Mouse (Mus musculus): Measurements from ENCODE around the gene Gbp5.
A peak's percentile ranks its signal among the peaks of the same experiment; 100 is the strongest.
"Not testable (repeated sequence)": the region's sequence is repeated elsewhere in the genome, so short reads cannot be mapped to it uniquely, and the experiment has no call there.

The Gbp5 gene

GRCm38 (mm10) chr3:142493536-142494061, at the start of gene Gbp5:
Gbp5 (plus strand) TSS chr3:142493978.
- peak; percentile 99 for DNase-seq

- DNase-seq: no peak
Observed at GRCm38 (mm10) chr3:142454198-142454597, 39.6 kb upstream of the Gbp5 start.

DNA sequence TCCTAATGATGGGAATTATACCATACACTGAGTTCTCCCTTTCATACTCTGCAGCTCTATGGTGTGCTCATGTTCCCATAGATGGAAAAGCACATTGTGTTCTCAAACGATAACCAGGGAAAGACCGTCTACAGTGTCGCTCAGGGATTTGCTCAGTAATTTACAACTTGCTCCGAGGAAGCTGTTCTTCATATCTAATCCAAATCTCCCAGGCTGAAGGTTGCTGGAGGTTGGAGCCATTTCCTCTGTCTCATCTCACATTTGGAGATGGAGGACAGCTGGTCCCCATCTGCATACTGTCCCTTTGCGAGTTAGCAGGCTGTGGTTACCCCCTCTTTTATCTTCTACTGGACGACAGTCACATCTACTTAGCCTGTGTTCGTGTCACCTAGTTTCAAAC, 34.5 kb upstream of the Gbp5 start:
- DNase-seq: peak; percentile 76

DNA sequence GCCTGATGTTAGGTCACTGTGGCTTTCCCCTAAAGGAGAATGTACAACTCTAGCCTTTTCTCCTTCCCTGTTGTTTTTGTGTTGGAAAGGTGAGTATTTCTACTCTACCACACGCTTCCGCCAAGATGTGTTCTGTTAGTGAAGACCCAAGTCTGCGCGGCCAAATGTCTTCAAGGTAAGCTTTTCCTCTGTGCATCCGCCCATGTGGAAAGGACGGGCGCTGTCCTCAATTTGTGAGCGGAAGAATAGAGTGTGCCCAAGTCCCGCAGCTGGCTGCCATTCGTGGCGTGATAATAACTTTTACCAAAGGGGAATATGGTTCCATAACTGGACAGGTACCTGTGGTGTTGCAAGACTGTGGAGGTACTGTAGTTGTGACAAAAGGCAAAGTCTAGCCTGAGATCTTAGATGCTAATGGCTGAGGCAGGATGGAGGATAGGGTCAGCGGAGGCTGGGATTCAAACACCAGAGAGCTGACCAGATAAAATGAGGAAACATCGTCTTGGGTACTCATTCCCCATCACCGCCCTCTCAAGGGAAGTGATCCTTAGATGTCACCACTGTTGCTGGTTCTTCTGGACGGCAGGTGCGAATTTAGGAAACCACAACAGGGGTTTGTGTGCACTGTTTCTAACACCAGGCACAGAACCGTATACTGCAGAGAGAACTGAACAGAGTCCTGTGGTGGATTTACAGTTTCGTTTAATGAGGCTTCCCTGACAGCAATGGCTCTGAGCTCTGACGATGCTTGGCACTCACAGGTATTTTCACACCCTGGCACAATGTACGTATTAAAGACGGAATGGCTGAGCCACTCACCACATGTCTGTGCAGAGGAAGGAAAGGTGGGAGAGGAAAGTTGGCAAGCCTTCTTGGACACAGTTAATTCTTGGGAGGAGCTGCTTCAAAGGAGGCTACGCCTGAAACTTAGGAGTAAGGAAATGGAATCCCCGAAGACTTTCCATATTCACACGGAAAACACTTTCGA, 30.7 kb upstream of the Gbp5 start:
- DNase-seq: peak; percentile 90

DNA sequence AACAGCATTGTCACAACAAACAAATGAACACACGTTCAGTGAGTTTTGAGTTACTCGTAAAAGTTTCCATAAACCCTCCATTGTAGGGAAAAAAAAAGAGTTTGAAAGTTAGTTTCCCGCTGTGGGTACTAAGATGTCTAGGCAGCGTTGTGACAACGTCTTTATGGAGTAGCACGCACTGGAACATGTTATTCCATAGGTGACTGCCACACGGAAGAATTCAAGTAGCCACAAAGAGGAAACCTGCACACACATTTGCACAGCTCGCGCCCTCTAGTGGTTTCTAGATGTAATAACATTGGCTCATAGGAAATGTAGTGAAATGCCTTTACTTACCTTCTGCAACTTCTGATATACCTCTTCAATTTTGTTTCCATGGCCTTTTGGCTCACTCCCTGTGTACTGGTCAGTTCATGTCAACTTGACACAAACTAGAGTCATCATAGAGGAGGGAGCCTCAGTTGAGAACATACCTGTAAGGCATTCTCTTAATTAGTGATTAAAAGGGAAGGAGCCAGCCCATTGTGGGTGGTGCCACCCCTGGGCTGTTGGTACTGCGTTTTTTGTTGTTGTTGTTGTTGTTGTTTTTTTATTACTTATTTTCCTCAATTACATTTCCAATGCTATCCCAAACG, 19.3 kb upstream of the Gbp5 start:
- peak; percentile 79 for DNase-seq

DNA sequence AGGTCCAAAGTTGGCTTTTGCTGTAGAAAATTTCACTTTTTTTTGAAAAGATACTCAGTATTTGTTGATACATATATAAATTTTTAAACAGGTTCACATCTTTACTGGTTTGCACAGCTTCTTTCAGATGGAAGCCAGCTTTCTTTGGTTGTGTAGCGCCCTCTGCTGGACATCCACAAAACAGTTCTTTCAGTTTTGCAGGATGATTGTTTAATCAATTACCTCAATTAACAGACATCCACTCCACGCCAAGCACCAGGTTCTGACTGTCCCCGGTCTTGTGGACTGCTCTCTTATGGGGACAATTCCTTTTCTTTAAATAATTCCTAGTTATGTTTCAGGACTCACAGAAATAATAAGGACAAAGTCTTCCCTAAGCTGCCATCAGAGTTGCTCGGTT, 17.9 kb upstream of the Gbp5 start:
- peak; percentile 74 for DNase-seq

GRCm38 (mm10) chr3:142477866-142478265, 15.9 kb upstream of the Gbp5 start:
- peak; percentile 54 for DNase-seq

DNA sequence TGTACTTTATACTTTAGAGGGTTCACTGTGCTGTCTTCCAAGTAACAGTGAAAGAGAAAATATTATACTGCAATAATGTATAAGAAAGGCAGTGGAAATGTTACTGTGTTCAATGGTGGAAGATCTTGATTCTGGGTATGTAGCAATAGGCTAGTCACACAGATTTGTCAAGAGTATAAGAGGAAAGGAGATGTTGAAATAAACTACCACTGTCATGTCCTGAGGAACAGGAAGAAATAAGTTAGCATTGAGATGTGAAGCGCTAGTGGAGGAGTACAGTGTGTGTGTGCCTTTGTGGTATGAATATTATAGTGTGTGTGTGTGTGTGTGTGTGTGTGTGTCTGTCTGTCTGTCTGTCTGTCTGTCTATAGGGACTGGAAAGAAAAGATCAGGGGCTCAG, 15.4 kb upstream of the Gbp5 start:
- no peak for DNase-seq

DNA sequence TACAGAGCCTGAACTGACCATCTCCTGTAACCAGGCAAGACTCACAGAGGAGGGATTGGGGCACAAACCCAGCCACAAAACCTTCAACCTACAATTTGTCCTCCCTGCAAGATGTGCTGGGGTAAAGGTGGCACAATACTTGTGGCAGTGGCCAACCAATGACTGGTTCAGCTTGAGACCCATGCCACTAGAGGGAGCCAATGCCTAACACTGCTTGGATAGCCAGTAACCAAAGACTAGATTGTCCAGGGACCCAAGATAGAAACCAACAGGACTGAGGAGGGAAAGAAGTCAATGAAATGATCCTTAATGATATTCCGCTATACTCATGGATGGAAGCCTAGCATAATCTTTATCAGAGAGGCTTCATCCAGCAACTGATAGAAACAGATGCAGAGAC, 3.3 kb upstream of the Gbp5 start:
- peak; percentile 96 for DNase-seq

GRCm38 (mm10) chr3:142495146-142495655, 1.4 kb downstream of the Gbp5 start:
- peak; percentile 85 for DNase-seq

DNA sequence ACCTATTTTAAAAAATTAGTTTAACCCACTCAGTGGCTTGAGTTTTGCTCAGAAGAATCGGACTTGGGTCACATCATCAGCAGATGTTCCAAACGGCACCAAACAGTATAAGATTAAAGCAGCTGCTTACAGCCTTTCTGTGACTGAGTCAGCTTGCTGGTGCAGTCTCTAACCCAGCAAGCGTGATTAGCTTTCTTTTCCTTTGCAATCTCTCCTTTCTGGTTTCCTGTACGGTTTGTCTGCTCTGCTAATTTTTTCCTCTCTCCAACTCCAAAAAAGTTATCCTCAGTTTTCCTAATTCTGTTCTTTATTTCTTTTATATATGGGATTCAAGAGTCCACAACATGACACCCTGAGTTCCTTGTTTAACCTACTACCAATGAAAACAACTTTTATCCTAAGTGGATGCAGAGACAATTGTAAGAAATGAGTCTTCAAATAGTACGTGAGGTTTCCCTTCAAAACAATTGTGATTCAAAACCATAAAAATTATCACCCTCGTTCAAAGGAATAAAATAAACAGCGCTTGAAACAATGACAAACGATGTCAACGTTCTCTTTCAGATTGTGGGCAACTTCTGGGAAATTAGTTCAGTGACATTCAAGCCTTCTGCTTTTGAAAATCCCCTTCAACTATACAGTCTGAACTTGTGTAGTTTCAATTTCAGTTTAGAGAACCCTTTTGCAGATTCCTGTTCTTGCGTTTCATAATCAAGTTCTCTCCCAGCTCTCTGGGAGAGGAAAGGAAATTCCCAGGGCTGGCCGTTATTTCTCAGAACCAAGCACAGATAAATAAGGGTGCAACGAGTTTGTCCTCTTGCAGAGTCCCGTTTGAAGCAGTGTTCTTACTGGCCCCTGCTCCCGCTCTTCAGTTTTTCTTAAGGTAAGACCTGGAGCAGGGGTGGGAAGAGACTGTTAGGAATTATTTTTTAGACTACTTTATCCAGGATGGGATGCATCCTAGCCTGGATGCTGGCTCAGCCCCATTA, 2.6 kb downstream of the Gbp5 start:
- DNase-seq: peak; percentile 94

- peak; percentile 85 for DNase-seq
Observed at GRCm38 (mm10) chr3:142497123-142497841, 3.5 kb downstream of the Gbp5 start.

GRCm38 (mm10) chr3:142498941-142499340, 5.2 kb downstream of the Gbp5 start:
- DNase-seq: peak; percentile 78

DNA sequence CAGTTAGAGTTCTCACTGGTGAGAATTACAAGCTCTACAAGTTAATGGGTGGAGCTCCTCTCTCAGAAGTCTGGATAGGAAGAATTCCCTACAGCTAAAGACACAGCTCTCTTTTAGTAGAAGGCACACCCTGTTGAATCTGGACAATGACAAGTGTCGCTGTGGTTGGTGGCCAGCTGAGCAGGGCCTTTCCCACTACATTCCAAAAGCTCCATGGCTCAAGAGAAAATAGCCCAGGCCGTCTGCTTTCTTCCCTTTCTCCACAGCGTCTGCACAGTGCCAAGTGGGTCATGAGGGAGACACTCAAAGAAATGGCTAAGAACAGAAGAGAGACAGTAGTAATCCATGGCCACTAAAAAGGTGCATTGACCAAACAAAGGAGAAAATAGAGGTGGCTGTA, 34.3 kb downstream of the Gbp5 start:
- DNase-seq: peak; percentile 81

GRCm38 (mm10) chr3:142529597-142529996, 35.8 kb downstream of the Gbp5 start:
- no peak for DNase-seq

GRCm38 (mm10) chr3:142530087-142530953, 36.5 kb downstream of the Gbp5 start, which contains the start of gene Gbp7:
Gbp7 (plus strand) TSS chr3:142530342.
- peak; percentile 98 for DNase-seq

DNA sequence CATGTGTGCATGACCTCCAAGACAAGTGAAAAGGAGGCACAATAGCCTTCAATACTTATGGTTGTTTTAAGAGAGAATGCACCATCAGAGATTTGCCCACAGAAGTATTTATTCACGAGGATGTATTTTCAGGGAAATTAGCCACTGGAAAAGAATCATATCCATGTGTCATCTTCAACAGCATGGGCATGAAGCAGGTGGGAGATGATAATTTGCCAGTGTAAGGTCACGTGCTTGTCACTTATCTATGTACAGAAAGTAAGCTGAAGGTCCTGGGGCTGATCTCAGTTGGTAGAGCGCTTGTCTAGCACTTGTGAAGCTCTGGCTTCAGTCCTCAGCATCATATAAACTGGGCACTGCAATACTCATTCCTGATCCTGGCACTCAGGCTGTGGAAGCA, 37.8 kb downstream of the Gbp5 start:
- DNase-seq: no peak

DNA sequence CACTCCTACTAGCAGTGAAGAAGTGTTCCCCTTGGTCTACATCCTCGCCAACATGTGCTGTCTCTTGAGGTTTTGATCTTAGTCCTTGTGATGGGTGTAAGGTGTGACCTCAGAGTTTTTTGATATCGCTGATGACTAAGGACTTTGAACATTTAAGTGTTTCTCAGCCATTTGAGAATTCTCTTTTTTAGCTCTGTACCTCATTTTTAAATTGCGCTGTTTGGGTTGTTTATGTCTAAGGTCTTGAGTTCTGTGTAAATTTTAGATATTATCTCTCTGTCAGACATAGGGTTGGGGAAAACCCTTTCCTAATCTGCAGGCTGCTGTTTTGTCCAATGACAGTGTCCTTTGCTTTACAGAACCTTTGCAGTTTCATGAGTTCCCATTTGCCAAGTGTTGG, 39.4 kb downstream of the Gbp5 start:
- DNase-seq: no peak

GRCm38 (mm10) chr3:142535667-142536066, 41.9 kb downstream of the Gbp5 start:
- no peak for DNase-seq

DNA sequence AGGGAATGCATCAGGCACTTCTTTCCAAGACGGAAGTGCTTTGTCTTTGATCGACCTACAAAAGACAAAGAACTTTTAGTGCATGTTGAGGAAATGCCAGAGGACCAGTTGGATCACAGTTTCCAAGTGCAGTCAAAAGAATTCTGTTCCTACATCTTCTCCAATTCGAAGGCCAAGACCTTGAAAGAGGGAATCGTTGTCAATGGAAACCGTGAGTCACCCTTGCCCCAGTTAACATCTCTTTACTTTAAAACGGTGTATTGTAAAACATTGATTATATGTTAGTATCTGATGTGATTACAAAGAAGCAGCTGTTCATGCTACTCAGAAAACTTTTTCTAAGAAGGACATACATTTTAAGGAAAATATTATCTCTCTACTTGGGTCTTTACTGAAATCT, 47.6 kb downstream of the Gbp5 start:
- no peak for DNase-seq

- not testable (repeated sequence) for DNase-seq
Observed at GRCm38 (mm10) chr3:142542776-142543175, 49.0 kb downstream of the Gbp5 start.

Measured in heart, adult 11 months (tissue).